Mouse (Mus musculus) lung, postnatal 0 days (tissue): ENCODE data around the gene Nudcd2. TPM values are rescaled to one million over a fixed set of nuclear protein-coding genes. Genes with fewer than 3 reads are reported as not detected.

ENCODE experiments used
- ATAC-seq: fragments of 200-750 bp; cut with Nextera tagmentation; 2 replicates; pipeline ENCODE4 v1.8.0; 2017; ENCODE audit warnings: moderate library complexity
- DNase-seq: peaks from one replicate; pipeline ENCODE4 v3.0.0-alpha.2; 2016; ENCODE audit warnings: low spot score
- H3K27ac ChIP-seq: fragments of 300-500 bp; sonication (generic); 2 replicates; pipeline ENCODE4 v1.5.1; 2014; ENCODE audit warnings: antibody characterized with exemption, mild to moderate bottlenecking, low read length, mixed read lengths
- H3K27me3 ChIP-seq: fragments of 300-500 bp; sonication (generic); replicated peaks from 2 replicates; pipeline ENCODE4 v1.6.1; 2014; ENCODE audit warnings: low read length, mixed read lengths; ENCODE audit not compliant: insufficient read depth
- H3K36me3 ChIP-seq: fragments of 300-500 bp; sonication (generic); 2 replicates; pipeline ENCODE4 v1.6.1; 2014; ENCODE audit warnings: low read length, mixed read lengths; ENCODE audit not compliant: insufficient read depth
- H3K4me1 ChIP-seq: fragments of 300-500 bp; sonication (generic); 2 replicates; pipeline ENCODE4 v1.6.1; 2014; ENCODE audit warnings: antibody characterized with exemption, low read depth, low read length, mixed read lengths; ENCODE audit not compliant: insufficient read depth
- H3K4me2 ChIP-seq: fragments of 300-500 bp; sonication (generic); replicated peaks from 2 replicates; pipeline ENCODE4 v1.6.1; 2014; ENCODE audit warnings: low read depth, mild to moderate bottlenecking, low read length, moderate library complexity, mixed read lengths
- H3K4me3 ChIP-seq: fragments of 300-500 bp; sonication (generic); 2 replicates; pipeline ENCODE4 v1.5.1; 2014; ENCODE audit warnings: low read depth, low read length
- H3K9ac ChIP-seq: fragments of 300-500 bp; sonication (generic); replicated peaks from 2 replicates; pipeline ENCODE4 v1.6.1; 2014; ENCODE audit warnings: low read depth, mild to moderate bottlenecking
- H3K9me3 ChIP-seq: fragments of 300-500 bp; sonication (generic); 2 replicates; pipeline ENCODE4 v1.6.1; 2016; ENCODE audit warnings: low read length, mixed read lengths
- CTCF ChIP-seq: IDR thresholded peaks from 2 replicates; pipeline ENCODE4 v1.5.1; 2016; ENCODE audit warnings: antibody characterized with exemption, mild to moderate bottlenecking
- EP300 ChIP-seq: IDR thresholded peaks from 2 replicates; pipeline ENCODE4 v1.6.1; 2016; ENCODE audit warnings: antibody characterized with exemption, mild to moderate bottlenecking, control low read depth
- WGBS: fragments of 180-500 bp; shearing (Covaris S2); extraction: QIAGEN DNeasy Blood & Tissue Kit; methylation state at CpG from one replicate; pipeline ENCODE4 v1.1.7; 2014; 5-methylcytosine and 5-hydroxymethylcytosine counted together
- polyA plus RNA-seq: library from polyadenylated mRNA; unstranded; fragments of >200 nt; fragmentation: Nextera tagmentation; extraction: Ambion mirVana; gene quantifications from 2 replicates; pipeline ENCODE4 v1.2.1, GENCODE M21; 2015

Nudcd2 gene
- polyA plus RNA-seq: 55.2 and 60.7 TPM in 2 replicates

DNA sequence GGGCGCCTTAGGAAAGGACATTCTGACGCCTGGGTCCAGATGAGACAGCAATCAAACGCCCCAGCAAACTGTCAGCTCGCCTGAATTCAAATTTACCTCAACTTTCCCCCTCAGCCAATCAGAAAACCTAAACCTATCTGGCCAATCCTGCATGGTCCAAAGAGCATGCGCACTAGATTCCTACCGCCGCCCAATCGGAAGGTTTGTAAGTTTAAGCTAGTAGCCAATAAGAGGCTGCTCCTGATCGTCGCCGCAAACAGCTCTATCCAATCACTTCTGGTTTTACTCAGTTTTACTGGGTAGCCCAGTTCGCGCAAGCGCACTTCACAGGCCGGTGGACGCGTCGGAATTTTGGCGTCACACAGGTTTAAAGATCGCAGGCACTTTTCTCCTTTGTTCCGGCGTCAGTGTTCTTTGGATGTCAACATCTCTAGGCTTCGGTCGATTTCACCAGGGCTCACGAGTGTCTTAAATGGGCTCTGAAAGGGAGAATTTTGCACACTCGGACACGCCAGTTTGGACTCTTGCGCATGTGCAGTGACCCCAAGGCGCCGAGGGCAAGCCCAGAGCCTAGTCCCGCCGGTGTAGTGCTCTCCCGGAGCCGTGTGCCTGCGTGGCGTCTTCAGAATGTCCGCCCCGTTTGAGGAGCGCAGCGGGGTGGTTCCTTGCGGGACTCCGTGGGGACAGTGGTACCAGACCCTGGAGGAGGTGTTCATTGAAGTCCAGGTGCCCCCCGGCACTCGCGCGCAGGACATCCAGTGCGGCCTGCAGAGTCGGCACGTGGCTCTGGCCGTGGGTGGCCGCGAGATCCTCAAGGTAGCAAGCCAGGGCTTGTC, at the start of gene Nudcd2, which contains the start of gene Hmmr:
Gene Nudcd2 (plus strand): TSS at position 329 of the 836 bp plus-strand sequence.
Gene Hmmr (minus strand): TSS at position 84 of the 836 bp plus-strand sequence.
- 0 out of 2 replicates have a peak, but pooled peaks cover 5% of the 10 kb centered on the region for H3K36me3 ChIP-seq
- no peaks in the 10 kb centered on the region for H3K27me3 ChIP-seq
- H3K9me3 ChIP-seq: no peaks in the 10 kb centered on the region
- H3K4me3 ChIP-seq: peak within 1 kb of the TSS; percentile 67
- H3K4me2 ChIP-seq: peak within 1 kb of the TSS; percentile 76
- H3K9ac ChIP-seq: peak within 1 kb of the TSS; percentile 66
- H3K27ac ChIP-seq: peak within 1 kb of the TSS; percentile 33
- TF ChIP-seq CTCF: no peak
- no peak for TF ChIP-seq EP300
- peaks cover 12% of the 10 kb centered on the region; the same call in 1 of the 2 replicates for H3K4me1 ChIP-seq
- peak; percentile 99 for DNase-seq
- ATAC-seq: peak; percentile 99
- under 1% methylated on average over 52 of the region's 52 CpGs for WGBS

DNA sequence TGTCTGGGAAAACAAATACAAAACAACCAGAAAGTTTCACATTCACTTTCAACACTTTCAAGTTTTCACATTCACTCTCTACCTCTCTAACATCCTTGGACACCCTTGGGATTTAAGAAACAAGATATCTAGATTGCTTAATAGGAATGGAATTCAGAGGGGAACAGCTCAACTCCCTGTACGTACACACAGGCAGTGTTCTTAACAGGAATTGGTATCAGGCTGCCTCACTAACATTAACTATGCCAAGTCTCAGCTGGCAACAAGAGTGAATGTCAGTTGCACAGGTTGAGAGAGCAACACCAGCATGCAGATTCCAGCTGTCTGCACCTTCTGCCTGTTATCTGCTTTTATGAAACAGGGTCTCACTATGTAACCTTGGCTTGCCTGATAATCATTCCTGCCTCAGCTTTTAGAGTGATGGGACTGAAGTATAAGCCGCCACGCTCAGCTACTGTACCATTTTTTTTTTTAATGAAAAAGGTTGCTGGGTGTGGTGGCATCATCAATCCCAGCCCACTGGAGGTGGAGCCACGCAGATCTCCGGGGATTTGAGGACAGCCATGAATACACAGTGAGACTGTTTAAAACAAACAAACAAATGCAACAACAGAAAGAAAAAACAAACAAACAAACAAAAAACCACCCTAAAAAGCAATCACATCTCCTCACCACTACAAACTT, 42.9 kb upstream of the Nudcd2 start:
- H3K4me2 ChIP-seq: peak overlapping the region; percentile 86
- no peaks in the 10 kb centered on the region for H3K27me3 ChIP-seq
- DNase-seq: peak; percentile 62
- H3K9me3 ChIP-seq: no peaks in the 10 kb centered on the region
- peak overlapping the region; percentile 32; the same call in 1 of the 2 replicates for H3K27ac ChIP-seq
- no peaks in the 10 kb centered on the region for H3K36me3 ChIP-seq
- H3K9ac ChIP-seq: no peak overlapping the region
- TF ChIP-seq EP300: 0 out of 2 replicates have a peak, but pooled peaks have one; percentile 27
- no peak for TF ChIP-seq CTCF
- no peak overlapping the region for H3K4me3 ChIP-seq
- WGBS: 40% methylated on average over 5 of the region's 5 CpGs
- no peak for ATAC-seq
- H3K4me1 ChIP-seq: peaks cover 12% of the 10 kb centered on the region; the same call in 1 of the 2 replicates

GRCm38 (mm10) chr11:40692101-40692509, 41.4 kb upstream of the Nudcd2 start:
- peak overlapping the region; percentile 86 for H3K4me2 ChIP-seq
- TF ChIP-seq EP300: no peak
- no peak for TF ChIP-seq CTCF
- peak overlapping the region; percentile 95 for H3K27ac ChIP-seq
- under 1% methylated on average over 28 of the region's 28 CpGs for WGBS
- peak; percentile 69 for ATAC-seq
- H3K9ac ChIP-seq: peak overlapping the region; percentile 68
- DNase-seq: peak; percentile 69
- no peaks in the 10 kb centered on the region for H3K36me3 ChIP-seq
- H3K4me1 ChIP-seq: peaks cover 12% of the 10 kb centered on the region; the same call in 1 of the 2 replicates
- H3K27me3 ChIP-seq: no peaks in the 10 kb centered on the region
- H3K4me3 ChIP-seq: peak overlapping the region; percentile 74
- no peaks in the 10 kb centered on the region for H3K9me3 ChIP-seq

DNA sequence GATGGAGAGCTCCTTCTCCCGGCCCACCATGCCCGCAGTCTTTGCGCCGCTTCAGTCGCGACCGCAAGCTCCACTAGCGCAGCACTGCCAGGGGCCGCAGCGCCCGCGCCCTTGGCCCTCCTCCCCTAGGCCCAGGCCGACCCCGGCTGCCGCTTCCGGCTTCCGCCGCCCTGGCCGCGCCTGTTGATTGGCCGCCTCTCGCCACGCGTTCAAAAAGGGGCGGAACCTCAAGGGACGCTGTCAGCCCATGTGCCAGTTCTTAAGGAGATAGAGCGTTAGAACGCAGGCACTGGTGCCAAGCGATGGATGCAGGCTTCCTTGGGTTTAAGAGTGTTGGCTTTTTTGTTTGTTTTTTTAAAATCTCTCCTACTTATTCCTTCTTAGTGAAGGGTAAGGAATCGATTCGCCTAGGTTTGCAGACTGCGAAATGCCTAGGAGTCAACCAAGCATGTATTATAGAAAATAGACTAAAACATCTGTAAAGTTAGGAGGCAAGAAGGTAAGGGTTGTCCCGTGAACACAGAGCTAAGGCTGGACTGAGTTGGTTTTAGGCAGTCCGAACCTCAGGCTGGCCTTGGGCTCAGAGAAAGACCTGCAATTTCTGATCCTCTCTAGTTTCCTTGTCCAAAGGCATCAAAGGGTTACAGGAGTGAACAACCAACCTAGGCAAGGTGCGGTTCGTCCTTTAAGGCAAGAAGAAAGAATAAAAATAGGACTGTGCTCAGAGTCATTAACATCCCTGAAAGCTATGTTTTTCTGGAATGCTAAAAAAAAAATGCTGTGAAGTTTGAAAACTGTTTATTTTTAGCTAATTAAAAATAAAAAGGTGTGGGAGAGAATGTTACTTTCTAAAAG, 40.7 kb upstream of the Nudcd2 start:
- H3K27ac ChIP-seq: peak overlapping the region; percentile 95
- H3K36me3 ChIP-seq: no peaks in the 10 kb centered on the region
- H3K9ac ChIP-seq: peak overlapping the region; percentile 68
- WGBS: under 1% methylated on average over 36 of the region's 36 CpGs
- H3K4me3 ChIP-seq: peak overlapping the region; percentile 74
- H3K9me3 ChIP-seq: no peaks in the 10 kb centered on the region
- no peaks in the 10 kb centered on the region for H3K27me3 ChIP-seq
- H3K4me1 ChIP-seq: peaks cover 12% of the 10 kb centered on the region; the same call in 1 of the 2 replicates
- DNase-seq (peak; percentile 97), ATAC-seq (peak; percentile 97)
- TF ChIP-seq EP300 (no peak), CTCF (peak; percentile 18; the same call in 1 of the 2 replicates)
- peak overlapping the region; percentile 86 for H3K4me2 ChIP-seq

- ATAC-seq: peak; percentile 4; the same call in 1 of the 2 replicates
- 0% methylated on average over 16 of the region's 16 CpGs for WGBS
Observed at GRCm38 (mm10) chr11:40693366-40693951, 40.0 kb upstream of the Nudcd2 start.

More at GRCm38 (mm10) chr11:40693366-40693951, 40.0 kb upstream of the Nudcd2 start:
- Histone ChIP-seq H3K4me3 (peak overlapping the region; percentile 74), H3K36me3 (no peaks in the 10 kb centered on the region), H3K27ac (peak overlapping the region; percentile 95), H3K9me3 (no peaks in the 10 kb centered on the region), H3K4me1 (peaks cover 12% of the 10 kb centered on the region; the same call in 1 of the 2 replicates), H3K9ac (peak overlapping the region; percentile 68), H3K4me2 (peak overlapping the region; percentile 86), H3K27me3 (no peaks in the 10 kb centered on the region)
- TF ChIP-seq EP300 (no peak), CTCF (no peak)
- DNase-seq: peak; percentile 80
